Mouse (Mus musculus) stomach, postnatal 0 days (tissue): ENCODE data around the gene Pitpnm1.
"Not testable (repeated sequence)": the region's sequence is repeated elsewhere in the genome, so short reads cannot be mapped to it uniquely, and the experiment has no call there.

Source experiments
- CTCF ChIP-seq: IDR thresholded peaks from 2 replicates; pipeline ENCODE4 v1.5.1; 2016; ENCODE audit warnings: antibody characterized with exemption, low read depth, mild to moderate bottlenecking, moderate library complexity
- EP300 ChIP-seq: optimal IDR thresholded peaks from 2 replicates; pipeline ENCODE3; 2016; ENCODE audit warnings: antibody characterized with exemption

- not testable (repeated sequence) for TF ChIP-seq CTCF, EP300
Observed at GRCm38 (mm10) chr19:4125268-4125667, 25.5 kb downstream of the Pitpnm1 start.
